Mouse (Mus musculus) midbrain, embryonic 11.5 days (tissue): ENCODE results near the gene Cdr1. TPM values are rescaled to one million over a fixed set of nuclear protein-coding genes. Genes with fewer than 3 reads are reported as not detected.

ENCODE experiments used
- ATAC-seq: fragments of 200-750 bp; cut with Nextera tagmentation; 2 replicates; pipeline ENCODE4 v1.8.0; 2017; ENCODE audit warnings: moderate TSS enrichment, moderate library complexity; ENCODE audit not compliant: low FRiP score
- DNase-seq: peaks from one replicate; pipeline ENCODE4 v3.0.0; 2015; ENCODE audit warnings: low spot score; ENCODE audit errors: missing footprints
- H3K27ac ChIP-seq: fragments of 300-500 bp; sonication (generic); 2 replicates; pipeline ENCODE4 v1.5.1; 2014; ENCODE audit warnings: low read depth, low read length
- H3K27me3 ChIP-seq: fragments of 300-500 bp; sonication (generic); 2 replicates; pipeline ENCODE4 v1.6.1; 2014; ENCODE audit warnings: mild to moderate bottlenecking, low read length, moderate library complexity, mixed read lengths; ENCODE audit not compliant: control insufficient read depth, insufficient read depth
- H3K36me3 ChIP-seq: fragments of 300-500 bp; sonication (generic); 2 replicates; pipeline ENCODE4 v1.6.1; 2014; ENCODE audit warnings: mild to moderate bottlenecking, low read length, moderate library complexity, mixed read lengths; ENCODE audit not compliant: control insufficient read depth, insufficient read depth
- H3K4me1 ChIP-seq: fragments of 300-500 bp; sonication (generic); 2 replicates; pipeline ENCODE4 v1.6.1; 2014; ENCODE audit warnings: low read length; ENCODE audit not compliant: control insufficient read depth, insufficient read depth
- H3K4me2 ChIP-seq: fragments of 300-500 bp; sonication (generic); 2 replicates; pipeline ENCODE4 v1.6.1; 2014; ENCODE audit warnings: mild to moderate bottlenecking, moderate library complexity
- H3K4me3 ChIP-seq: fragments of 300-500 bp; sonication (generic); 2 replicates; pipeline ENCODE4 v1.5.1; 2014; ENCODE audit warnings: low read depth, low read length
- H3K9ac ChIP-seq: fragments of 300-500 bp; sonication (generic); 2 replicates; pipeline ENCODE4 v1.6.1; 2014; ENCODE audit warnings: low read length
- H3K9me3 ChIP-seq: fragments of 300-500 bp; sonication (generic); 2 replicates; pipeline ENCODE4 v1.6.1; 2016; ENCODE audit warnings: low read length; ENCODE audit not compliant: control insufficient read depth
- WGBS: fragments of 180-500 bp; shearing (Covaris S2); extraction: QIAGEN DNeasy Blood & Tissue Kit; methylation state at CpG from one replicate; pipeline ENCODE4 v1.1.7; 2014; 5-methylcytosine and 5-hydroxymethylcytosine counted together
- polyA plus RNA-seq: library from polyadenylated mRNA; unstranded; fragments of >200 nt; fragmentation: Nextera tagmentation; extraction: Ambion mirVana; gene quantifications from 2 replicates; pipeline ENCODE4 v1.2.1, GENCODE M21; 2014

Gene Cdr1
- 1.4 TPM in 1 of 2 replicates, not detected in the other for polyA plus RNA-seq

GRCm38 (mm10) chrX:61185458-61185857 is at the start of gene Cdr1:
TSS of gene Cdr1 (minus strand) at chrX:61185558.
- Histone ChIP-seq H3K4me2 (no peak within 1 kb of the TSS), H3K36me3 (no peaks in the 10 kb centered on the region), H3K9ac (no peak within 1 kb of the TSS), H3K27ac (no peak within 1 kb of the TSS), H3K4me3 (no peak within 1 kb of the TSS), H3K27me3 (no peaks in the 10 kb centered on the region), H3K9me3 (no peaks in the 10 kb centered on the region; the same call in 1 of the 2 replicates), H3K4me1 (no peaks in the 10 kb centered on the region)
- WGBS: 96% methylated on average over 6 of the region's 6 CpGs
- ATAC-seq: no peak
- no peak for DNase-seq

GRCm38 (mm10) chrX:61185869-61186268 is 511 bp upstream of the Cdr1 start:
- 94% methylated on average over 6 of the region's 6 CpGs for WGBS
- no peak overlapping the region for H3K27ac ChIP-seq

GRCm38 (mm10) chrX:61166519-61166918 is 18.8 kb downstream of the Cdr1 start:
- Histone ChIP-seq H3K9me3 (no peaks in the 10 kb centered on the region), H3K36me3 (no peaks in the 10 kb centered on the region), H3K9ac (no peak overlapping the region), H3K27me3 (no peaks in the 10 kb centered on the region), H3K27ac (no peak overlapping the region), H3K4me1 (no peaks in the 10 kb centered on the region), H3K4me3 (no peak overlapping the region), H3K4me2 (no peak overlapping the region)
- ATAC-seq (no peak), DNase-seq (no peak)
- WGBS: 43% methylated on average over 2 of the region's 2 CpGs

More at GRCm38 (mm10) chrX:61185869-61186268, 511 bp upstream of the Cdr1 start:
- Histone ChIP-seq H3K36me3 (no peaks in the 10 kb centered on the region), H3K9ac (no peak overlapping the region), H3K4me1 (no peaks in the 10 kb centered on the region), H3K4me2 (no peak overlapping the region), H3K4me3 (no peak overlapping the region), H3K27me3 (no peaks in the 10 kb centered on the region), H3K9me3 (no peaks in the 10 kb centered on the region; the same call in 1 of the 2 replicates)
- no peak for DNase-seq
- ATAC-seq: no peak

DNA sequence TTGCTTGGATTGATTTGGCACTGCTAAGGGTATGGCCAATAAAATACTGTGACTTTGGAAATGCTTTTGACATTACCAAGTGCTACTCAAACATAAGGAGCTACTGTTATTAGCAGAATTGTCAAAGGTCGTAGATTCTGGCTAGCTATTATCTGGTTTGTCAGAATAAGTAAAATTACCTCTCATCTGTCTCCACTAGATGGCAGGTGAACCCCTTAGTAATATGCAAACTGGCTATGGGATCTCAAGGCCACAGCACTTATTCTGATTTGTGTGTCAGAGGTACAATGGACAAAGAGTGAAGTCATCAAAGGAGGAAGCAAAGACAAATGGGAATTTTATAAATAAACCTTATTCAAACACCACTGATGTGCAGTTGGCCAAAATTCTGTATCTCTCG is 24.1 kb downstream of the Cdr1 start:
- Histone ChIP-seq H3K27me3 (no peaks in the 10 kb centered on the region), H3K36me3 (no peaks in the 10 kb centered on the region), H3K4me2 (no peak overlapping the region), H3K9ac (no peak overlapping the region), H3K4me1 (no peaks in the 10 kb centered on the region), H3K27ac (no peak overlapping the region), H3K4me3 (no peak overlapping the region), H3K9me3 (no peaks in the 10 kb centered on the region)
- no peak for DNase-seq
- no peak for ATAC-seq
- WGBS: 73% methylated on average over 2 of the region's 2 CpGs

- no peaks in the 10 kb centered on the region for H3K9me3 ChIP-seq
- no peak overlapping the region for H3K9ac ChIP-seq
- no peak overlapping the region for H3K27ac ChIP-seq
- ATAC-seq (no peak), DNase-seq (no peak)
- 62% methylated on average over 1 of the region's 1 CpGs for WGBS
- no peaks in the 10 kb centered on the region for H3K4me1 ChIP-seq
- H3K27me3 ChIP-seq: no peaks in the 10 kb centered on the region
- no peak overlapping the region for H3K4me3 ChIP-seq
- H3K4me2 ChIP-seq: no peak overlapping the region
- no peaks in the 10 kb centered on the region for H3K36me3 ChIP-seq
Measured at GRCm38 (mm10) chrX:61154657-61155256, 30.6 kb downstream of the Cdr1 start.

DNA sequence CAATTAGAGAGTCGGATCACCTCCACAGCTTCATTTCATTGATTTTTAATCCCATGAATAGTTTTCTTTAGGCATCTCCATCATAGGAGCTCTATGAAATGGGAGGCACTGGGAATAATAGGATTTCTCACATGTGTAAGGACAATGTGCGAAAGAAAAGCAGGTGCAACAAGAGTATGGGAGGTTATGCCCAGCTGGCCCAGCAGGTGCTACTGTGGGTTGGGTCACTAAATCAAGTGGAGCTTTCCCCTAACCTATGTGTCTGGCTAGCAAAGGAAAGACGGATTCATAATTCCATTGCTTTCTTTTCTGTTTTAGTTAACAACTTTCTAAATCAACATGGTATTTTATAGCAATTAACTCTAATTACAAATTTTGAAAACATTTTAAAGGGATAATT is 31.1 kb downstream of the Cdr1 start:
- DNase-seq (no peak), ATAC-seq (no peak)
- no peaks in the 10 kb centered on the region for H3K4me1 ChIP-seq
- no peaks in the 10 kb centered on the region for H3K9me3 ChIP-seq
- no peak overlapping the region for H3K4me2 ChIP-seq
- H3K9ac ChIP-seq: no peak overlapping the region
- no peaks in the 10 kb centered on the region for H3K27me3 ChIP-seq
- WGBS: 43% methylated on average over 3 of the region's 3 CpGs
- no peak overlapping the region for H3K27ac ChIP-seq
- H3K36me3 ChIP-seq: no peaks in the 10 kb centered on the region
- no peak overlapping the region for H3K4me3 ChIP-seq

GRCm38 (mm10) chrX:61146569-61146968 is 38.8 kb downstream of the Cdr1 start:
- H3K4me1 ChIP-seq: no peaks in the 10 kb centered on the region
- WGBS: 23% methylated on average over 2 of the region's 2 CpGs
- no peak overlapping the region for H3K4me2 ChIP-seq
- ATAC-seq: no peak
- no peak overlapping the region for H3K4me3 ChIP-seq
- no peak overlapping the region for H3K9ac ChIP-seq
- no peak for DNase-seq
- no peaks in the 10 kb centered on the region for H3K9me3 ChIP-seq
- H3K36me3 ChIP-seq: no peaks in the 10 kb centered on the region
- no peaks in the 10 kb centered on the region for H3K27me3 ChIP-seq
- no peak overlapping the region for H3K27ac ChIP-seq

- Histone ChIP-seq H3K4me3 (no peak overlapping the region), H3K27ac (no peak overlapping the region), H3K9ac (no peak overlapping the region), H3K4me2 (no peak overlapping the region), H3K4me1 (no peaks in the 10 kb centered on the region), H3K9me3 (no peaks in the 10 kb centered on the region), H3K36me3 (no peaks in the 10 kb centered on the region), H3K27me3 (no peaks in the 10 kb centered on the region)
- ATAC-seq (no peak), DNase-seq (no peak)
- WGBS: 85% methylated on average over 2 of the region's 2 CpGs
Measured at GRCm38 (mm10) chrX:61145416-61145815, 39.9 kb downstream of the Cdr1 start.

- Histone ChIP-seq H3K4me1 (no peaks in the 10 kb centered on the region), H3K4me3 (no peak overlapping the region), H3K9ac (no peak overlapping the region), H3K27me3 (no peaks in the 10 kb centered on the region), H3K9me3 (no peaks in the 10 kb centered on the region), H3K36me3 (no peaks in the 10 kb centered on the region), H3K4me2 (no peak overlapping the region), H3K27ac (no peak overlapping the region)
- 72% methylated on average over 4 of the region's 4 CpGs for WGBS
- DNase-seq (no peak), ATAC-seq (no peak)
Measured at GRCm38 (mm10) chrX:61134592-61134991, 50.8 kb downstream of the Cdr1 start.
